Mouse (Mus musculus) heart, embryonic 14.5 days (tissue): ENCODE data around the gene Trabd2b. TPM values are rescaled to one million over a fixed set of nuclear protein-coding genes. Genes with fewer than 3 reads are reported as not detected.

Source experiments
- ATAC-seq: fragments of 200-750 bp; cut with Nextera tagmentation; 2 replicates; pipeline ENCODE4 v1.8.0; 2017; ENCODE audit warnings: low read depth, moderate TSS enrichment; ENCODE audit not compliant: insufficient number of reproducible peaks, insufficient read depth, low FRiP score
- H3K27ac ChIP-seq, 2 experiments: fragments of 200-500 bp in 1 of 2; fragments of 300-500 bp in 1 of 2; sonication (generic) in 1 of 2; replicated peaks in 1 of 2; 2 replicates each; pipeline ENCODE4 v1.5.1; 2012 to 2014; ENCODE audit warnings: low read depth in 2 of 2, low read length in 2 of 2, control low read depth in 1 of 2, mild to moderate bottlenecking in 1 of 2, mixed read lengths in 1 of 2; ENCODE audit not compliant: control insufficient read depth in 1 of 2, insufficient read depth in 1 of 2
- H3K27me3 ChIP-seq: fragments of 300-500 bp; sonication (generic); 2 replicates; pipeline ENCODE4 v1.6.1; 2014; ENCODE audit warnings: mild to moderate bottlenecking, low read length, control low read depth; ENCODE audit not compliant: control insufficient read depth, insufficient read depth
- H3K36me3 ChIP-seq: fragments of 300-500 bp; sonication (generic); 2 replicates; pipeline ENCODE4 v1.6.1; 2014; ENCODE audit warnings: mild to moderate bottlenecking, control low read depth, low read length, mixed read lengths; ENCODE audit not compliant: control insufficient read depth, insufficient read depth
- H3K4me1 ChIP-seq, 2 experiments: fragments of 200-500 bp in 1 of 2; fragments of 300-500 bp in 1 of 2; sonication (generic) in 1 of 2; 2 replicates each; pipeline ENCODE4 v1.6.1; 2012 to 2014; ENCODE audit warnings: low read length in 2 of 2, control low read depth in 1 of 2, mixed read lengths in 1 of 2; ENCODE audit not compliant: control insufficient read depth in 2 of 2, insufficient read depth in 2 of 2
- H3K4me2 ChIP-seq: fragments of 300-500 bp; sonication (generic); 2 replicates; pipeline ENCODE4 v1.6.1; 2014; ENCODE audit warnings: mild to moderate bottlenecking, low read length
- H3K4me3 ChIP-seq, 2 experiments: fragments of 200-500 bp in 1 of 2; fragments of 300-500 bp in 1 of 2; sonication (generic) in 1 of 2; 2 replicates each; pipeline ENCODE4 v1.5.1; 2012 to 2014; ENCODE audit warnings: low read length in 2 of 2, mild to moderate bottlenecking in 2 of 2, control low read depth in 1 of 2, low read depth in 1 of 2, moderate library complexity in 1 of 2; ENCODE audit not compliant: control insufficient read depth in 1 of 2, insufficient read depth in 1 of 2
- H3K9ac ChIP-seq: fragments of 300-500 bp; sonication (generic); 2 replicates; pipeline ENCODE4 v1.6.1; 2014; ENCODE audit warnings: mild to moderate bottlenecking, low read length
- H3K9me3 ChIP-seq: fragments of 300-500 bp; sonication (generic); 2 replicates; pipeline ENCODE4 v1.6.1; 2016; ENCODE audit warnings: low read length, control low read depth; ENCODE audit not compliant: control insufficient read depth
- WGBS: fragments of 180-500 bp; shearing (Covaris S2); extraction: QIAGEN DNeasy Blood & Tissue Kit; methylation state at CpG from one replicate; pipeline ENCODE4 v1.1.7; 2014; 5-methylcytosine and 5-hydroxymethylcytosine counted together
- polyA plus RNA-seq: library from polyadenylated mRNA; unstranded; fragments of >200 nt; fragmentation: Nextera tagmentation; extraction: Ambion mirVana; gene quantifications from 2 replicates; pipeline ENCODE4 v1.2.1, GENCODE M21; 2014

Gene Trabd2b
- polyA plus RNA-seq, 1 experiment from 2014 or later: 2.7 TPM

DNA sequence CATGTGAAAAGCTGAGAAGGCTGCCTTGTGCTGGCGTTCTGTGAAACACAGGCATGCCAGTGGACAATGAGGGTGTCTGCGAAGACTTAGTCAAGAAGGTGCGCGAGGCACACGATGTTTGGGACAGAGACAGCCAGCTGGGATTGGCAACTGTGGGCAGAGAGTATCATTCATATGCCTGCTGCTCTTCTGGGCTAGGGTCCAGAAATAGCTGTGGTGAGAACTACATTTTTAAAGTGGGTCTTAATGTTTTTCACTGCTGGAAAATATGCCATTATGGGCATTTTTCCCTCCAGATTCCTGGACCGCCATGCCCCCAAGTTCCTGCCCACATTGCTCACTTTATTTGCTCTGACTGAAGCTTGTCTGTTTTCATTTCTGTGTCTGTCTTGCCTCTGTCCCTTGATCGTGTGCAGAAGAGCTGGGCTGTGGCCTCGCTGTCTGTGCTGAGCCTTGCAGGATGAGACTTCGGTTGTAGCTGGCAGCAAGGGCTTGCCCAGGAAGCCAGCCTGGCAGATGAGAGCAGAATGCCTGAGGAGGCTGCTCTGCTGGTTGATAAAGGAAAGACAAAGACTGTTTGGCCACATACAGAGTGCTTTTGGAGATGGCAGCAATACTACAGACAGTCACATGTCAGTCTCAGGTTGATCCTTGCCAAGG is 42.0 kb downstream of the Trabd2b start:
- Histone ChIP-seq H3K4me1 (peaks cover 0 to 8% of the 10 kb centered on the region in 2 experiments; a peak in 3 of 4 replicates), H3K4me3 (no peak overlapping the region), H3K9ac (no peak overlapping the region), H3K4me2 (no peak overlapping the region), H3K27me3 (no peaks in the 10 kb centered on the region), H3K27ac (no peak overlapping the region), H3K9me3 (no peaks in the 10 kb centered on the region), H3K36me3 (no peaks in the 10 kb centered on the region)
- ATAC-seq: no peak
- whole genome bisulfite sequencing: 85% methylated on average over 9 of the region's 9 CpGs

DNA sequence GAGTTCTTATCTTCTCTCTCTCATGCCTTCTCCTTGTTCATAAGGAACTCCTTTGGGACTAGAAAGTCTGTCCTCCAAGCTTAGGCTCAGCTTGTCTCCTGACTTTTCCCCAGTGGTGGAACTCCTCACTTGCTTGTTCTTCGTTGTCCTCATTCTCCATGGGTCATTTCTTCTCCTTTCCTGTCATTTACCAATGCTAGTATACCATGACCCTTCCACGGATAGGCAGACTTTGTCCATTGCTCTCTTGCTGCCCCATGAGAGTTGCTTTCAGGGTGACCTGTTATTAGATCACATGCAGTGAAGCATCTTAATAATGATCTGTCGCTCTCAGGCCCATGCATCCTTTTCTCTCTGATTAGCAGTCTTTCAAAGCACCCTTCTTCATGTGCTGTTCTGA is 46.6 kb downstream of the Trabd2b start:
- Histone ChIP-seq H3K9ac (no peak overlapping the region), H3K4me3 (no peak overlapping the region), H3K4me2 (no peak overlapping the region), H3K9me3 (no peaks in the 10 kb centered on the region), H3K4me1 (peaks cover 2 to 19% of the 10 kb centered on the region in 2 experiments; a peak in 3 of 4 replicates), H3K36me3 (no peaks in the 10 kb centered on the region), H3K27me3 (no peaks in the 10 kb centered on the region), H3K27ac (no peak overlapping the region)
- 77% methylated on average over 3 of the region's 3 CpGs for WGBS
- no peak for ATAC-seq

DNA sequence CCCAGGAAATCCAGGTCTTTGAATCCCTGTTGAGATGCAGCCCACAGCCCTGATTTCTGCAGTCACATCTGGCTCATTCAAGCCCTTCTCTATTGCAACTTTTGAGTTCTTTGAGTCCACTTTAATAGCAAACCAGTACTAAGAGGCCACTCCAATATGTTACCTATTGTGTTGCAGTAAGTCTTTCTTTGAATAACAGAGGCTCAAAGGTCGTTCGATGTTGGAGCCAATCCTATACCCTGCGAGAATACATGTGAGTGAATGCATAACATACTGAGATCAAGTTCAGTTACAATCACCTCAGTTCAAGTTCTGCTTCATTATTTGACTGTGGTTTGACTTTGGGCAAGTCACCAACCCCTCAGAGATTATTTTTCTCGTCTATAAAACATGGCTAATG is 47.5 kb downstream of the Trabd2b start:
- Histone ChIP-seq H3K4me2 (no peak overlapping the region), H3K9me3 (no peaks in the 10 kb centered on the region), H3K27ac (no peak overlapping the region), H3K9ac (no peak overlapping the region), H3K36me3 (no peaks in the 10 kb centered on the region), H3K4me1 (peaks cover 2 to 14% of the 10 kb centered on the region in 2 experiments; a peak in 3 of 4 replicates), H3K4me3 (no peak overlapping the region), H3K27me3 (no peaks in the 10 kb centered on the region)
- WGBS: 91% methylated on average over 4 of the region's 4 CpGs
- ATAC-seq: no peak

DNA sequence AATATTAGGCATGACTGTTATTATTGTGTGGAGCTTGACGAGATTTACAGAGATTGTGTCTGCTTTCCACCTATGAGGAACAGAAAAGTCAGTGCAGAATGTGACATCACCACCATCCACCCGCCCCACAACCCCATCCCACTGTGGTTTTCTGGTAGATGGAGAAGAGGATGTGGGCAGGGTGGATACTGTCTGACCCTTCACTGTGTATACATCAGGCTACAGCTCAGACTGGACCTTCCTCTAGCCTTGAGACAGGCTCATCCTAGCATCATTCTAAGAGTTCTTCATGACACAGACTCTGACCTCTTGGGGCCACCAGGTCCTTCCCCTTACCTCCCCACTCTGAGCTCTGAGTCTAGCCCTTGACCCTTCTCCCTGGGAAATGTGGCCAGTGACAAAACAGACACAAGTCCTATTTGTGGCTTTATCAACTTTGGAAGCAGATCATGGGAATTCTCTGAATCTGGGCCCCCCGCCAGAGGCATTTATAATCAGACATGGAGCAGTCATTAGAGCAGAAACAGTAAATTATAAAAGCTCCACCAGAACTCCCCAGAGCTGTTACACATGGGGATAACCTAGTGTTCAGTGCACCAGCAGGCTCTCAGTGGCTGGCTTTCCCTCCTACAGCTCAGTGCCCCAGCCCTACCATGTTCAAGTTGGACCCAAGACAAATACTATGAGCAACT is 48.1 kb downstream of the Trabd2b start:
- H3K9ac ChIP-seq: no peak overlapping the region
- no peaks in the 10 kb centered on the region for H3K27me3 ChIP-seq
- no peak overlapping the region for H3K4me2 ChIP-seq
- peak overlapping the region in 1 of 2 experiments; percentile 25; a peak in 1 of 4 replicates for H3K27ac ChIP-seq
- H3K4me3 ChIP-seq: no peak overlapping the region
- 72% methylated on average over 3 of the region's 3 CpGs for WGBS
- H3K9me3 ChIP-seq: no peaks in the 10 kb centered on the region
- ATAC-seq: no peak
- H3K36me3 ChIP-seq: no peaks in the 10 kb centered on the region
- H3K4me1 ChIP-seq: peaks cover 5 to 17% of the 10 kb centered on the region in 2 experiments

DNA sequence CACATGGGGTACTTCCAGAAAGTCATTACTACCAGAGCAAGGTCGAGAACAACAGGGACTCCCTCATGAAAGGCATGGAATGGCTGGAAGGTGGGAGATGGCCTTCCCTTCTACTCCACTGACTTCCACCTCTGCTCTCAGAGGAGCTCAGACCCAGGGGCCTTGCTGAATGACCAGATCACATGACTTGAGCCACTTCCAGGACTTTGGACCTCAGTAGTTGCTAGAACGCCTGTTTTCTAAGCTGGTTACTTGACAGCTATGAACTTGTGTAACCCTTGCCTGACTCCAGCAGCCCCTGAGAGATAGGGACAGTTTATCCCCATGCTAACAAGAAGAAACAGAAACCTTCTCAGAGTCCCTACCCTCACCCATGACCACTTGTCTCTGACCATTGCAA is 50.6 kb downstream of the Trabd2b start:
- Histone ChIP-seq H3K36me3 (no peaks in the 10 kb centered on the region), H3K27ac (no peak overlapping the region), H3K9me3 (no peaks in the 10 kb centered on the region), H3K27me3 (no peaks in the 10 kb centered on the region), H3K9ac (no peak overlapping the region), H3K4me2 (no peak overlapping the region), H3K4me1 (peaks cover 21 to 29% of the 10 kb centered on the region in 2 experiments), H3K4me3 (no peak overlapping the region)
- 83% methylated on average over 2 of the region's 2 CpGs for WGBS
- no peak for ATAC-seq

DNA sequence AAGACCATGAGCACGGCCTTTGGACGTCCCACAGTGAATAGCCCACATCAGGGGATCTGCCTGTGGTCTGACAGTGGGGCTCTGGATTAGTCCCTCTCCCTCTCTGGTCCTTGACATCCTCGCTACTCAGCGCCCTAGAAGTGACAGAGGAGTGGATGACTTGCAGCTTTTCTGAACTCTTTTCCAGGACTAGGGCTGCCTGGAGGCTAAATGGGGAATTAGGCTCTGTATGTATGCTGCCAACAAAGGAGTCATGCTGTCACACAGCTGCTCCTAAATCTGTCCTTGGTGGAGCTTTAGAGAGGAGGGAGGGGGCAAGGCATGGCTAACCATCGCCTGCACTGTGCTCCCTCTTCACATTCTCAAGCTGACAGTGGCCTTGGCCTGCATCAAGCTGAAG is 53.1 kb downstream of the Trabd2b start:
- Histone ChIP-seq H3K4me3 (no peak overlapping the region), H3K36me3 (no peaks in the 10 kb centered on the region)
- peak; percentile 36; the same call in 1 of the 2 replicates for ATAC-seq

DNA sequence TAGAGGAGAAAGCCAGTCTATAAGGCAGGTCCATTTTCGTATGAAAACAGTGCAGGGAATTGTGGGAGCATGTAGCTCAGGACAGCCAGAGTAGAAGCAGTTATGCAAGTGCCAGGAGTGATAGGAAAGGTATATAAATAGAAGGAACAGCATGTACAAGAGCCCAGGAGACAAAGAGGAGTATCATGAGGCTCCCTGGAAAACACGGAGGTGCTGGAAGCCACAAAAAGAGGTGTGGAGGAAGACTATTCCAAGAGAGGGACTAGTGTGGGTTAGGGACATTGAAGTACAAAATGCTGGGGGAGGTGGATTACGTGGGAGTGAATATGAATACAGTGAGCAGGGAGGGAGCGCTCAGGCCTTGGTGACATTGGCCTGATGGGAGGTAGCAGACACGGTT is 53.9 kb downstream of the Trabd2b start:
- Histone ChIP-seq H3K9ac (no peak overlapping the region), H3K27me3 (no peaks in the 10 kb centered on the region; the same call in 1 of the 2 replicates), H3K4me1 (peaks cover 19 to 20% of the 10 kb centered on the region in 2 experiments), H3K4me3 (no peak overlapping the region), H3K9me3 (no peaks in the 10 kb centered on the region), H3K36me3 (no peaks in the 10 kb centered on the region), H3K27ac (peak overlapping the region; percentile 33 to 37), H3K4me2 (no peak overlapping the region)
- ATAC-seq: peak; percentile 52
- WGBS: 43% methylated on average over 5 of the region's 5 CpGs

More for the DNA sequence above, 53.1 kb downstream of the Trabd2b start:
- H3K4me1 ChIP-seq: peaks cover 19 to 26% of the 10 kb centered on the region in 2 experiments
- no peaks in the 10 kb centered on the region; the same call in 1 of the 2 replicates for H3K27me3 ChIP-seq
- no peak overlapping the region for H3K9ac ChIP-seq
- H3K9me3 ChIP-seq: no peaks in the 10 kb centered on the region
- no peak overlapping the region for H3K4me2 ChIP-seq
- 52% methylated on average over 5 of the region's 5 CpGs for WGBS
- peak overlapping the region; percentile 31 to 37; a peak in 3 of 4 replicates for H3K27ac ChIP-seq
